Mouse (Mus musculus): ENCODE results near the gene Gmpr2.

Gene Gmpr2

DNA sequence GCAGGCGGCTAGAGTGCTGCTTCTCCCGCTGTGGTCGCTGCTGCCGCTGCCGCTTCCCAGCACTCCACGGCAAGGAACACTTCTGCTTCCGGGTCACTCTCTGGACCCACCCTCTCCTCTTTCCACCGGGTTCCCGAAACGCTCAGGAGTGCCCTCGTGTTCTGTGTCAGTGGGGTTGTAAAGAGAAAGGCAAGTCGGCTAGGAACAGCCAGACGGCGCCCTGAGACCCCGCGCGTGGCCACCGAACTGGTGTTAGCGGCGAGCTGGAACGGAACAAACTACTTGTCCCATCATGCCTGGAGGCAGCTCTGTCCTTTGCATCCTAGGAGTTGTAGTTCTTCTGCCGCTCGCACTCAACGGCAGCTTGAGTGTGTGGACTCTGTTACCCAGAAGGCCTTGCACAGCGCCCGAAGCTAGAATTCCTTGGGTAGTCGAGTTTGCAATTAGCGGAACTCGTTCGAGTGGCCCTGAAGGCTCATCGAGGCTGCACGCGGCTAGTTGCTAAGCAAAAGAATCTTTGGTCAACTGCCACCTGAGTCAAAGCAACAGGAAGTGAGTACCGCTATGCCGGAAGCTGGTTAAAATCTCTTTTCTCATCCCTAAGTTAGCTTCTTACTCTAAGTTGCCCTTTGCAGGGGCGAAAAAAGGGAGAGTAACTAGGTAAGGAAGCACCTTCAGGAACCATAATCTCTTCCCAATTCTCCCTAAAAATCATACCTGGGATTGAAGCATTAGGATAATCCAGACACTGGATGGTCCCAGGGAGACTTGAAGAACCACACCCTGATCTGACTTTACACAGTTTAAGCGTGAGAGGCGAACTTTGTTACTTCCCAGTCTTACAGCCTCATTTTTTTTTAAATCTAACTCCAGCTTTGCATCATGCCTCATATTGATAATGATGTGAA lies at the start of gene Gmpr2, which contains the start of gene Nedd8:
Gene Gmpr2, plus strand, starts transcription at position 109 of the 908 bp plus-strand sequence.
Gene Nedd8, minus strand, starts transcription at position 292 of the 908 bp plus-strand sequence.
- peak; percentile 92 to 96 for DNase-seq (ENCODE audit: low spot score in 2 of 2)

DNA sequence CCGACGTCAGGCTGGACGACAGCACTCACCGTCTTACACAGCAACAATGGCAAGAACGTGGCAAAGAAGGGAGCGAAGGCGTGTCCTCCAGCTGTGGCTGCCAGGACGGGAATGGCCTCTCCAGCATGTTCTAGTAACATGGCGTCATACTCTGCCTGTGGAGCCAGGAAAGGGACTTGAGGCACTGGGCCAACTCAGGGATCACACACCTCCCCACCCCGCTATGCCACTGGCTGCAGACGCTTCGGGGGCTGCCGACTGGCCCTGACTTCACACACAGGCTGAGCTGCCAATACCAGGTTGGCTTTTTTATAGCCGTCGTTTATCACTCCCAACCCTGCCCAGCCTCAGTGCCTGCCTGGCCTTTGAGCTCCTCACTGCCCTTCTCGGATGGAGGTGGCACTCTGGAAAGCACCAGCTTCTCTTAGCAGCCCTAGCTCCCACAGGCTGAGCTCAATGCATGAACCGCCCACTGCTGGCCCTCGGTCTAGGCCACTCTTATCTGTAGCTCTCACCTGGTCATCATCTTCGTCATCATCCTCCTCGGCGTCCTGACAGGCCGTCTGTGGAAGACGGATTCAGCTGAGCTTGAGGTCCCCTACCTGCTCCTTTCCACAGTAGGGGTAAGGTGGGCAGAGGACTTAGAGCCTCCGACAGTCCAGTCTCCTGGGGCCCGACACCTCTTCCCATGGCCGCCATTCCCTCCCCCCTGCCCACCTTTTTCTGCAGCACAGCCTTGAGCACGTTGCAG lies 43.5 kb upstream of the Gmpr2 start:
- no peak for DNase-seq (ENCODE audit: low spot score in 2 of 2)

DNA sequence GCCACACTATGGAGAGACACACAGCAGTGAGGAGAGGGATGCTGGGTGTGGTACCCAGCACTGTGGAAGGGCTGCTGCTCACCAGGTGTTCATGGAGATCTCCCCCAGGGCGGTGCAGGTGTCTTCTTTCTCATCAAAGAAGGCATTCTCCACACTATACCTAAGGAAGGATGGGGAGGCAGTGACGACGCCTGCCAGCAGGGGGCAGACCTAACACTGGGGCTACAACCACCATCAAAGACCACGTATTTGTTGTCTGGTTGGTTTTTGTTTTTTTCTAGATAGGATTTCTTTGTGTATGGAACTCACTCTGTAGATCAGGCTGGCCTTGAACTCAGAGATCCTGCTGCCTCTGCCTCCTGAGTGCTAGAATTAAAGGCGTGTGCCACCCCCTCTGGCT lies 42.4 kb upstream of the Gmpr2 start:
- DNase-seq (ENCODE audit: low spot score in 2 of 2) = peak in 1 of 2 experiments; percentile 53

DNA sequence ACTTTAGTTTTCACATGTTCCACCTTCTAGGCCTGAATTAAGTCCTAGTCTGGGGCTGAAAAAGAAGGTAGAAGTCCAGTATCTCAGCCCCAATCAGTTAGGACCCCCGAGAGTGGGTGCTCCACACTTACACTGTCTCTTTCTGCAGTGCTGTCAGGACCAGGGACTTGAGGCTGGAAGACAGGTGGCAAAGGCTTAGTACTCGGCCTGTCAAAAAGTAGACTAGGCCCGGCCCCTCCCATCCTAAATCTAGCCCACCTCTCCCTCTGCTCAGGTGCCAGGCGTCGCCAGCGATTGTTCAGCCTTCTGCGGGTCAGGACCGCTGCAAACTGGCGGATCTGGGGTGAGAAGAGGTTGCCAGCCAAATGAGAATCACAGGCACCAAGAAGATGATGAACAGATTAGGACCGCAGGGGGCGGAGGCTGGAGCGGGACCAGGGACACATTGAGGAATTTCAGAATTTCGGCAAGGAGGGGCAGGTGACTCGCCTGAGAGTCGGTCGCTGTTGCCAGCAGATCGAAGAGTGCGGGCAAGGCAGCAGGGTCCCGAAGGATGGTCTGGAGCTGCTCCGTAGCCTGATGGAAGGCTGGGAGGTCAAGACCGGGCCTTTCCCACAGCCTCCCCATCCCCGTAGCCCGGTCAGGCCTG lies 36.7 kb upstream of the Gmpr2 start:
- no peak for DNase-seq (ENCODE audit: low spot score in 2 of 2)

DNA sequence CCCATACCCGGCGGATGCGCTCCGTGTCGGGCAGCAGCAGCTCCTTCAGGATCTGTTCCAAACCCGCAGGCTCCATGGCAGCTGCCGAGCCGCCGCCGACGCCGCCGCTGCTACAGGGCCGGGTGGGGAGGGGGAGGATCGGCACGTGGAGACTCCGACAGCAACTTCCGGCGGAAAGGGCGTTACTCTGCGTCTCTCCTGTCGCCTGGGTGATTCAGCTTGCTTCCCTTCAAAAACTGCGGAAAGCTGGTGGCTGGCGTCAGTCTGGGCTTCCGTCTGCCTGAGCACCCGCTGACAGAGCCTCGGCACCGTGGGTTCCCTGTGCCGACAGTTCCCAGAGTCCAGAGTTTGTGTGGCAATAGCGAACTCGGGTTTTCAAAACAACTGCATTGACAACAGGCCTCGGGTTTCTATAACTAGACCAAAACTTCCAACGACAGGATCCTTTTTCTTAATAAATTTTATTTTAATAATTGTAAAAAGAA lies 36.2 kb upstream of the Gmpr2 start, which contains the start of gene Ipo4:
Gene Ipo4, minus strand, starts transcription at position 435 of the 485 bp plus-strand sequence.
- DNase-seq (ENCODE audit: low spot score in 2 of 2) = peak; percentile 75 to 89

DNA sequence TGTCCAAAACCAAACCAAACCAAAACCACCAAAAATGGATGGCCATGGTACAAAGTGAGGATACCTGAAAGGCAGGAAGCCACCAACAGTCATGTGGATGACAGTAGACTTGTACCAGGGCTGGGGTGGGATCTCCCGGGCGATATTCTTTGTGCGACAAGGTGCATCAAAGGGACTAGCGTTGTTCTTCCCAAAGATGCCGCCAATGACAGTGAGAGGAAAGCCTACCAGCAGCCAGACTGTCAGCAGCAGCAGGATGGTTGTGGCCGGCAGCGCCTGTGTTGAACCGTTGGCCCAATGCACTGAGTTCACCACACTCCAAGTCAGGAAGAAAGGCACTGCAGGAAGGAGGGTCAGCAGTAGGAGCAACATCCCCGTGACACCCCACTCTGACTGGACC lies 33.9 kb upstream of the Gmpr2 start, which contains the start of gene Gm49378:
Gene Gm49378, minus strand, starts transcription at position 101 of the 400 bp plus-strand sequence.
- DNase-seq (ENCODE audit: low spot score in 2 of 2) = no peak

DNA sequence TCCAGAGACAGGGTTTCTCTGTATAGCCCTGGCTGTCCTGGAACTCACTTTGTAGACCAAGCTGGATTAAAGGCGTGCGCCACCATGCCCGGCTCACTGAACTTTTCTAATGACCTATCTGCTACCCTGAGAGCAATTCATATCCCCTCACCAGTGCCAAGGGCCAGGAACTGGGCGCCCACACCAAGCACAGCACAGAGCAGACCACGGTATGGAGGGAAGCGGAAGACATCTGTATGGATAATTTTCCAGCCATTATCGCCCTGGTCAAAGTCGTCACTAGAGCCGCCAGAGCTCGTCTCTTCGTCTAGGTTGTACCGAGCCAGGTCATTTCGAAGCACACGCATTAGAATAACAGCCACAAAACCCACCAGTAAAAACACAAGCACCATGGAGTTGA lies 30.9 kb upstream of the Gmpr2 start:
- DNase-seq (ENCODE audit: low spot score in 2 of 2) = no peak

DNA sequence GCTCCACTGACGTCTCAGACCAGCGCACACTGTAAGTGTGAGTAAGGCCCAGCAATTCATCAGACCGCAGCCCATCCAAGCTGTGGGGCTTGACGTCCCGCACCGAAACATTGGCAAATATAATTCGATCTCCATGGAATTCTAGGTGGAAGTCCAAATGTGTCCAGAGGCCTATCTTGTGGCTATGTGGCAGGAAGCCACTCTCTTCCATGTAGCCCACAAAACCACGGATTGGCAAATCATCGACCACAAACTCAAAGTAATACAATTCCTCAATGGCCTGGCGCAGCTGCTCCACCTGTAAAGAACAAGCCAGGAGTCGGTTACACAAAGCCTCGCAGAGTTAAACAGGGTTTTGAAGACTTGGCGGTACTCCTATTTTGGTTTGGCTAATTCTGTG lies 30.4 kb upstream of the Gmpr2 start:
- no peak for DNase-seq (ENCODE audit: low spot score in 2 of 2)

DNA sequence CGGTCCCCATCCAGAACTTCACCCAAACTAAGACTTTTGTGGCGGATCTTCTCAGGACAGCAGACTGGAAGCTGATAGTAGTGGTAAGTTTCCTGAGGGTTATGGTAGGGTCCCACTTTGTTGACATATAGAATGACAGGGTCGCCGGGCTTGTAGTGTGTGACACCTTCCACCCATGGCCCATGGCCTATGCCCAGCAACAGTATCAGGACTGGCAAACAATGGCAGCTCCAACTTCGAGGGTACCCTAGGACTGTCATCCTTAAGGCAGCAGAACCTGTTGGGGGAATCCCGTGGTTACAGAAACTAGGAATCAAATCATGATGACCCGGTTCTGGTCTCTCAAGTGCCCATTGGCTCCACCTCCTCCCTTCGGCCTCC lies 29.1 kb upstream of the Gmpr2 start:
- no peak for DNase-seq (ENCODE audit: low spot score in 2 of 2)

DNA sequence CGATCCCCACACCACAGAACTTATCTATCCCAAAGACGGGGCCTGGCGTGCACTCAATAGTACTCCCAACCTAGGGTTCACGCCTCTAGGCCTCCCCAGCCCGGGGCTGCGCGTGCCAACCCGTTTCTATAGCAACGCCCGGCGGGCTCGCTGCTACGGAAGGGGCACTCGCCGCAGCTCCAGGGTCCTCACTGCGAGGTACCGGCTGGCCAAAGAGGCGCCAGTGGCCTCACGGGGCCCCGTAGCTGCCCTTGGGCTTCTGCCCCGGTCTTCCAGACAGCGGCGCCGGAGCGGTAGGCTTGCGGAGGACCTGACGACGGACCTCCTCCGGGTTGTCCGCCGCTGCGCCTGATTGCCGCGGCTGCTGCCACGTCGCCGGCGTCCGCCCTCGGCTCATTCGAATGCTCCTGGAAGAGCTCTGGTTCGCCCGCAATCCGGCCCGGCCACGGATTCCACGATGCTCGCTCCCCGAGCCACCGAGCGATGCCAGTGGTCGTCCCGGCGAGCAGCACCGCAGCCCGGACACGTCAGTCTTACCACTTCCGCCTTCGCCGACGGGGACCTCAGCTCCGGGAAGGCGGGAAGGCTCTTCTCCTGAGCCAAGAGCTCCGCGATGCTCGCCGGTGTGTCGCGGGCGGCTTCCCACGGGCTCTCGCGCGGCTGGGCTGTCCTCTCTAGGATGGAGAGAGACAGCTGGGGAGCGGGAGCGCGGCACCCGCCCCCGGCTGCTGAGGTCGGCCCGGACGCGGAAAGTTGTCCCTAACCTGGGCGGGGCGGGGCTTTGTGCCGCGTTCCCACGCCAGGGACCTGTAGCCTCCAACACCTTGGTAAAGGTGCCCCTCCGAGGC lies 28.5 kb upstream of the Gmpr2 start, which contains the start of gene Tm9sf1:
Gene Tm9sf1, minus strand, starts transcription at position 747 of the 848 bp plus-strand sequence.
- DNase-seq (ENCODE audit: low spot score in 2 of 2) = peak; percentile 69 to 82

DNA sequence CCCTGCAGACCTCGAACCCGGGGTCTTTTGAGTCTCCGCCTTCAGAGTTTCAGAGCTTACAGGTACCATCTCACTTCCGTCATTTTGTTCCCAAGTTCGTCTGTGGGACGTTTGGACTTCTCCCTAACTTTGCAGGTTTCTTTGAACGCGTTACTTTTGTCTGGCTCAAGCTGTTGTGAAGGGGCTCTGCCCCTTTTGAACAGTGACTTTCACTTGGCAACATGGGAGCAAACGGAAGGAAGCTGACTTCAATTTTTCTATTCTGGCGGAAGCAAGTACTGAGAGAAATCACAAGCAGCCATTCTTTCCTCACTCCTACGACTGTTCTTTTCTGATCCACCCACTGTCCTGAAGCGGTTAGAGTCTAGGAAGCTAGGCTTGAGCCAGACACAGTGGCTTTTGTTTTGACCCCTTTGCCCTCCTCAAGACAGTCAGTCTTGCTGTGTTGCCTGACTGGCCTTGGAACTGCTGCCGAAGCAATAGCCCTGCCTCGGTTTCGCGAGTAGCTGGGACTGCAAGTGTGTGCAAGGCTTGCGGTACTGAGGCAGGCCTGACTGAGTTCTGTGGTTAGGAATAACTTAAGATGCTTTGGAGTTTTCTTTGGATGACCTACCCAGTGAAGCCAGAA lies 27.4 kb upstream of the Gmpr2 start:
- no peak for DNase-seq (ENCODE audit: low spot score in 2 of 2)

DNA sequence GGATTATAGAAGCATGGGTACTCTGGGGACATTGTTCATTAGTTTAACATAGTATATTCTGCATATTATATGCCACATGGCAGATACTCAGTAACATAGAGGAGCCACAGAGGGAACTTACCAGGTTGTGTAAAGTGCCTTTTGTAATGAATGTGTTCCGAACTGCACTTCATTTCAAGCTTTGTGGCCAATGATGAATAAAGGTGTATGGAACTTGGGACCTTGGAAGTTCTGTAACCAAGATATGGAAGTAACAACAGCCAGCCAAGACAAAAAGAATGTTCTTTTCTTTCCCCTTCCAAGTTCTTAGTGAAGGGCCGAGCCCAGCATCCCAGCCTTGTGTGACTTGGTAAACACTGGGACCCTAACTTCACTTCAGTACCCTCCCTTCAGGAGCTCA lies 21.9 kb upstream of the Gmpr2 start, which contains the start of gene Tssk4:
Gene Tssk4, plus strand, starts transcription at position 301 of the 400 bp plus-strand sequence.
- DNase-seq (ENCODE audit: low spot score in 2 of 2) = no peak

DNA sequence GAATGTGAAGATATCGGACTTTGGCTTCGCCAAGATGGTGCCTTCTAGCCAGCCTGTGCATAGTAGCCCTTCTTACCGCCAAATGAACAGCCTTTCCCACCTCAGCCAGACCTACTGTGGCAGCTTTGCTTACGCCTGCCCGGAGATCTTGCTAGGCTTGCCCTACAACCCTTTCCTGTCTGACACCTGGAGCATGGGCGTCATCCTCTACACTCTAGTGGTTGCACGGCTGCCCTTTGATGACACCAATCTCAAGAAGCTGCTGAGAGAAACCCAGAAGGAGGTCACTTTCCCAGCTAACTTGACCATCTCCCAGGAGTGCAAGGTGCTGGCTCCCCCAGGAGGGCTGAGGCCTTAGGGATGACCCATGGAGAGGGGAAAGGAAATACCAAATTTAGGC lies 20.2 kb upstream of the Gmpr2 start:
- no peak for DNase-seq (ENCODE audit: low spot score in 2 of 2)

DNA sequence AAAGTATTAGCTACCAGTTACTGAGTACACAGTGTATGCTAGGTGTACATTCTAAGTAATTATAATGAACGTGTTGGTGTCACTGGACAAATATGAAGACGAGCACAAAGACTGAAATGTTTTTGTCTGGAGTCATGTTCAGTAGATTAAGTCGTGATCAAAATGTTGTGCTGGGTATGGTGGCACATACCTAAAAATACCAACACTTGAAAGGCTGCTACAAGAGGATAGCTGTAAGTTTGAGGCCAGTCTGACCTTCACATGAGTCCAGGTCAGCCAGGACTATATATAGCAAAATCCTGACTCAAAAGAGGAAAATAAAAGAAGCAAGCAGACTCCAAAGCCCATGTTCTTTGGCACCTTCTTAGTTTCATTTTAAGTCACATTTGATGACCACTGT lies 14.8 kb upstream of the Gmpr2 start:
- DNase-seq (ENCODE audit: low spot score in 2 of 2) = no peak

DNA sequence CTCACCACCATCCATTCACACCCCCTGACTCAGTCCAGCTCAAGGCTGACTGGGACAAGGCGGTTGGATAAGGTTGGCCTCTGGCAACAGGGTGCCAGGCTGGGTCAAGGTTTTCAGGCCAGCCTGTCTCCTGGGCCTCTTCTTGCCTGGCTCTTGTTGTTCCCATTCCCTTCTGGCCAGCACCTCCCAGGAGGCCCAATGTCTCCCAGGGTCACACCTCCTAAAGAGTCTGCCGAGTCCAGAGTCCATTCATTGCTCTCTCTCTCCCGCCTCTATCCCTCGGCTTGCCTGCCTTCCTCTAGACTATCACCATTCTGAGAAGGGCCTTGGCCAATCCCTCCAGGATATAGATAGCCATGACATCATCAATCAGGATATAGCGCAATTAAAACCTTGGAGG lies 13.7 kb upstream of the Gmpr2 start:
- DNase-seq (ENCODE audit: low spot score in 2 of 2) = no peak

DNA sequence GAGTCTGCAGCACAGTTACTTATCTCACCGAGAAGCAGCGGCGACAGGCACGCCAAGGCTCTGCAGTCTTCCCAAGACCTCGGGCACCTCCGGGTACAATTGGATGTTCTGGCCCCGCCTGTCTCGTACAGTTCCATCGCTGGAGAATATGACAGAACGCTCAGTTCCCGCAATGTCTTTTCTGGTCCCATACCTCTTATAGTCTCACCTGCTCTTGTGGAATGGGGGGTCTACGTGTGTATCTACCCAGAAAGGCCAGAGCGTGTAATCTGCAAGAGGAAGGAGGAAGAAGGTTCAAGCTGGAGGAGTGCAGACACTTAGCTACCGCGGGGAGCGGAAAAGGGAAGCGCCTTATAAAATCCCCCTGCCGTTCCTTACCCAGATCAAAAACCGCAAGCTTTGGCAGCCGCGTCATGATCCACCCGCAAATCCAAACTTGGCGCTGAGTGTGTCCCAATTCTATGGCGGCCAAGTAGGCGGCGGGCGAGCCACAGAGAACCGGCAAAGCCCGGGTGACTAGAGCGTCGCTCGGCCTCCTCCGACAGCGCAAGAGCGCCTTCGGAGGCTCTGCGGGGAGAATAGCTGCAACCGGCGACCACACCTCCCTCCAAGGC lies 11.7 kb upstream of the Gmpr2 start, which contains the start of gene Mdp1:
Gene Mdp1, minus strand, starts transcription at position 549 of the 614 bp plus-strand sequence.
- DNase-seq (ENCODE audit: low spot score in 2 of 2) = peak in 1 of 2 experiments; percentile 80

DNA sequence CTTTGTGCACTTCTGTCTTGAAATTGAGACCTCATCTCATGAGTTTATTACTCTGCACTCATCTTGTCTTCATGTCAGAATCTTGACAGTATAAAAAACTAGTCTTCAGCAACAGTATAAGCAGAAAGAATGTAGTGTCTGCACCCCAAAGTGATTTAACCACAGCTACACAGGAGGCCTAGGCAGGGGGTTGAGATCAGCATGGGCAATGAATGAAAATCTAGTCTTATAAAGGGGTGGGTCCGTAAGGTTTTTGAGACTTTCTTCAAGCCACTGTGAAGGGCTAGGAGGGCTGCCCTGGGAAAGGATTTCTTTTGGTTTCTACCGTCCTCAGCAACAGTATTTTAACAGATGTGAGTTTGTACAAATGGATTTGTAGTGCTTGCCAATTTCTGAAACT lies 11.1 kb upstream of the Gmpr2 start:
- DNase-seq (ENCODE audit: low spot score in 2 of 2) = no peak

DNA sequence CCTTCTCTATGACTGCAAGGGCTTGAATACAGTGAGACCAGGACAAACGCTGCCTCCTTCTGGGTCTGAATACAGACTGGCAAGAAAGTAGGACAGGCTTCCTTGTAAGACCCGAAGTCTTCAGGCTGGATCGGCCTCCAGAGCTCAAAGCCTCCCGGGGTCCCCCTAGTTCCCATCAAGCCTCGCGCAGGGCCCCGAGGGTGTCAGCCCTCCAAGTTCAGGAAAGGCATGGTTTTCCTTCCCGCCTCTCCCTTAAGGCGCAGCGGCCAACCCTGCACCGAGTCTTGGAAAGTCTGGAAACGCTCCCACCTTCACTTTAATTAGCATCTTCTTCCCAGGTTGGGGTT lies 282 bp upstream of the Gmpr2 start:
- DNase-seq (ENCODE audit: low spot score in 2 of 2) = no peak

DNA sequence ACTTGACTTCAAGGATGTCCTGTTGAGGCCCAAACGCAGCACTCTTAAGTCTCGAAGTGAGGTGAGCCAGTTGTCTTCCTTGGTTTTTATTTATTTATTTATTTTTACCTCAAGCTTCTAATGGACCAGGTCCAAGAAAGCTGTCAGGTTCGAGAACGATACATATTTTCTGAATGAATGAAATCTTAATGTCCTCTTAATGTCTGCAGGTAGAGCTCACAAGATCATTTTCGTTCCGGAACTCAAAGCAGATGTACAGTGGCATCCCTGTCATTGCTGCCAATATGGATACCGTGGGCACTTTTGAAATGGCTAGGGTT lies 960 bp downstream of the Gmpr2 start:
- no peak for DNase-seq (ENCODE audit: low spot score in 2 of 2)

DNA sequence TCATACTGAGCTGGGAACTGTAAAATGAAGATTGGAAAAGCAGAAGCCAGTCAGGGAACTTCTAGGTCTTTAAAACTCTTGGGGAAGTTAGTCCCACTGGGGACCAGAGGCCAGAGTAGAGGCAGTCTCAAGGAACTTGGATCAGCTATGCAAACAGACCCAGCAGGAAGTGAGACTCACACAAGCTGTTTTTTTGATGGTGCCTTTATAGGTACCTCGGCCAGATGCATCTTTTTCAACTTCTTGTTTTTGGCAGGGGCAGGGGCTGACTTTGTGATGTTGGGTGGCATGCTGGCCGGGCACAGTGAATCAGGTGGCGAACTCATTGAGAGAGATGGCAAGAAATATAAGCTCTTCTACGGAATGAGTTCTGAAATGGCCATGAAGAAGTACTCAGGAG lies 5.9 kb downstream of the Gmpr2 start:
- DNase-seq (ENCODE audit: low spot score in 2 of 2) = no peak

All from left cerebral cortex, adult 9 months (tissue).